Mouse (Mus musculus) urinary bladder, adult 2 months (tissue): Measurements from ENCODE around the gene Svep1. TPM values are rescaled to one million over a fixed set of nuclear protein-coding genes. Genes with fewer than 3 reads are reported as not detected.
A peak's percentile ranks its signal among the peaks of the same experiment; 100 is the strongest.

ENCODE experiments used
- DNase-seq: peaks from one replicate; pipeline ENCODE4 v3.0.0; 2022; ENCODE audit warnings: low spot score
- polyA plus RNA-seq: library from polyadenylated mRNA; depleted of rRNA; stranded (reverse); fragments of >200 nt; gene quantifications from 2 replicates; pipeline ENCODE4 v1.2.3, GENCODE M21; 2012

Svep1 gene
- polyA plus RNA-seq, 1 experiment = 27.4 TPM

DNA sequence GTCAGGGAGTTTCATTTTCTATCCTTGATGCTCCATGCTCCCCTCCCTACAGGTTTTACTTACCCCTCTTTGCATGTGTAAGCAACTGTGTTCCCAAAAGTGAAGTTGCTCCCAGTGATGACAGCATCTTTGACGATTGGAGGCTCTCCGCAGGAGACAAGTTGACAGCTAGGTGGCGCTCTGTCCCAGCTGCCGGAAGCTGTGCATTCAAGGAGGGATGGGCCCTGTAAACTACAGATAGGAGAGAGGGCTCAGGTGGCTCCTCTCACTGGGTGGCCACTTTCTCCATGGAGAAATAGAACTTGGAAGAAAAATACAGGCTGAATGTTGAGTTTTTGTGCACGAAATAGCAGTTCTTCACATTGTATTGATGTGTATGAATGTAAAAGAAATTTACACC lies 124.1 kb downstream of the Svep1 start:
- peak; percentile 48 for DNase-seq

DNA sequence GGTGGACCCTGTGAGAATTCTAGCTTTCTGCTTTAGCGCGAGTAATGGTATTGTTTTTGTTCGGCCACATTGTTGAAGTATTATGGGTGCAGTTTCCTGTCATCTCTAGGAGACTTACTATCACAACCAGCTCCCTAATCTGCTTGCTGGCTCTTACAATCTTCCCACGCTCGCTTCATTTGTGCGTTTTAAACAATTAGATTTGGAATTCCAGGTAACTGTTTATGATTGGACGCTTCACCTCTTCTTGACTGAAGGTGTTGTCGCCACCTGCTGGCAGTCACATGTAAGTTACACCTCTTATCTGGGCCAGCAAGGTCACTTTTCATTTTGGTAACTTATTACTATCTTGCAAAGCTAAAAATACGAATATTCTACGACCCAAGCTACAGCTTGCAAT lies 127.0 kb downstream of the Svep1 start:
- no peak for DNase-seq

DNA sequence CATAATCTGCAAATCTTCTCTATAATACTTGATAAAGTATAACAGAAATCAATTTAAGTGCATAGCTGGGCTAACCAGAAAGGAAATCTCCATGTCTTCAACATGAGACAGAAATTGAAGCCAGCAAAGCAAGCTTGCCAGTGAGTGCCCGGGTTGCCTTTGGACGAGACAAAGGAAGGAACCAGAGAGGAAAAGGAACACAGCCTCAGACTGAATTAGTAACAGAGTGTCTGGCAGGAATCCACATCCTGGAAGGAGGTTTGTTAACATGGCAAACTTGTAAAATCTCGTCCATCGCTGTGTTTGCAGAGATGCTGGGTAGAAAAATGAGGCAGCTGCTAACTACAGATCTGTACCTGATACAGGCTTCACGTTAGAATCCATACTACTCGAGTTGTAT lies 128.7 kb downstream of the Svep1 start:
- no peak for DNase-seq

DNA sequence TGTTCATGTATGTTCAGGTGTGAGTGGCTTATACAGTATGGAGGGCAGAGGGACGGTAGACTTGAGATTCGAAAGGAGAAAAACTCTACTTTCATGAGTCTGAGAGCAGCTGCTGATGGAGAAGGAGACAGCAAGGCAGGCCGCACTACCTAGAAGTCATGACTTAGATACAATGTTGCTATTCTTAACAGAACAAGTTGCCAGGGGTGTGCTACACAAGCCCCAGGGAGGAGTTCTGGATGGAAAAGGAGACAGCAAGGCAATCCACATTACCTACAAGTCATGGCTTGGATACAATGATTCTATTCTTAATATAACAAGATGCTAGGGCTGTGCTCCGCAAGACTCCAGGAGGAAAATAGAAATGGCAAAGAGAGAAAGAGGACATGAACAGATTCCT lies 129.1 kb downstream of the Svep1 start:
- DNase-seq = no peak

DNA sequence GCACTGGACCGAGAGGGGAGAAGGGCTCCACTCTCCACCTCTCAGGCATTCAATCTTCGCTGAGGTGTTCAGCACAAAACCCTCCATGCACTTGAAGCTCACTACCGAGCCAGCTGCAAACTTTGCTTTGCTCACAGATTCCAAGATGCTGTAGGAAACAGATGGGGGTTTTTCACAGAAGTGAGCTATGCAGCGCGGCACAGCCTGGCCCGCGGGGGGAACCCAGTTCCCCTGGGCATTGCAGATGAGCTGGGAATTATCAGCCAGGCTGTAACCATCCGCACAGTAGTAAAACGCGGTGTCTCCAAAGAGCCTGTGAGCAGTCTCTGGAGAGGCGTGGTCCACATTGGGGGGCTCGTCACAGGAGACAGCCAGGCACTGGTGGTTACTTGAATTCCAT lies 133.8 kb downstream of the Svep1 start:
- no peak for DNase-seq

DNA sequence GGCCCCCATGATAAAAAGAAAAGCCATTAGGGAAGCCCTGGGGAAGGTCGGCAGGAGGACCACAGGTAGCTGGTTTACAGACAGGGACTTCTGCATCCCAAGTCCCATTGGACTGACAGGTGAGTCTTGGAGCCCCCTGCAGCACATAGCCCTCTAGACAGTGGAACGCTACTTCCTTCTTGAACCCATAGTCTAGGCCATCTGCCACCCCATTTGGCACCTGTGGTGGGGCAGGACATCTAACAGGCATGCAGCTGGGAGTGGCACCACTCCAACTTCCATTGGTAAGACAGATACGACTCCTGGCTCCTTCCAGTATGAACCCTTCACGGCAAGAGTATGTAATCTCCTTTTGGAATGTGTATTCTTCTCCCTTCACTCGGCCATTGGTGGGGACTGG lies 137.8 kb downstream of the Svep1 start:
- no peak for DNase-seq

DNA sequence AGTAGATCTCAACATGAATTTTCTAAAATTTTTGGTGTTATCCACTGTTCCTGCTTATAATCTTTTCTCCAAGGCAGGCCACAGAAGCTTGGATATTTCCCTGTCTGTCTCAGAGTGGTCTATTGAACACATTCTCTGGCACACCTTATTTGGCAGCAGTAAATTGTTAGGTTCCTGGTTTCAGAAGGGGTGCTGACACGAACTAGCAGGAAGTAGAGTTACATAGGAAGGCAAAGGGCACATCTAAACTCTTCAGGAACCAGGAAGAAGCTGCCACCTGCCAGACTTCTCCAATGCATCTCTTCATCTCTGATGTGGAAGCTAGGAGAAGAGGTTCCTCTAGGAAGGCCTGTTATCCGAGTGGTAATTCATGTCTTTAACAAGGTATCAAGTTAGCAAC lies 141.9 kb downstream of the Svep1 start:
- DNase-seq = no peak

DNA sequence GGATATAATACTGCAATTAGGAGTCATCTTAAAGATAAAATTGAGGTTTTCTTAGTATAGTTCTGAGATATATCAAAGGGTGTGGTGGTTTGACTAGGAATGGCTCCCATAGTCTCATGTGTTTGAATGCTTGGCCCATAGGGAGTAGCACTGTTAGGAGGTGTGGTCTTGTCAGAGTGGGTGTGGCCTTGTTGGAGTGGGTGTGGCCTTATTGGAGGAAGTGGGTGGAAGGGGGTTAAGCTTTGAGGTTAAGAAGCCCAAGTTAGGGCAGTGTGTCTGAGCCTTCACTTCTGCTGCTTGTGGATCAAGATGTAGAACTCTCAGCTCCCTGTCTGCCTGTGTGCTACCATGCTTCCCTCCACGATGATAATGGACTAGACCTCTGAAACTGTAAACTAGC lies 143.7 kb downstream of the Svep1 start:
- DNase-seq = no peak

DNA sequence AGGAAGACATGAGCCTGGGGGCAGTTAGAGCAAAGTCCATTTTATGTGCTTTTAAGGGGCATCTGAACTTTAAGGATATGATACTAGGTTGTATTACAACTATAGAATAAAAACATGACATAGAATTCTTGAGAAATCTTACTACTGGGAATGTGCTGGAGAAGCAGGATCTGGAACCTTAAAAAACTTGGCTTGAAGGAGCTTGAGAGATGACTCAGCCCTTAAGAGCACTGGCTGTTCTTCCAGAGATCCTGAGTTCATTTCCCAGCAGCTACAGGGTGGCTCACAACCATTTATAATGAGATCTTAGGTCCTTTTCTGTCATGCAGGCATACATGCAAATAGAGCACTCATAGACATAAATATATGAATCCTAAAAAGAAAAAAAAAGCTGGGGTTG lies 151.0 kb downstream of the Svep1 start:
- DNase-seq = no peak

DNA sequence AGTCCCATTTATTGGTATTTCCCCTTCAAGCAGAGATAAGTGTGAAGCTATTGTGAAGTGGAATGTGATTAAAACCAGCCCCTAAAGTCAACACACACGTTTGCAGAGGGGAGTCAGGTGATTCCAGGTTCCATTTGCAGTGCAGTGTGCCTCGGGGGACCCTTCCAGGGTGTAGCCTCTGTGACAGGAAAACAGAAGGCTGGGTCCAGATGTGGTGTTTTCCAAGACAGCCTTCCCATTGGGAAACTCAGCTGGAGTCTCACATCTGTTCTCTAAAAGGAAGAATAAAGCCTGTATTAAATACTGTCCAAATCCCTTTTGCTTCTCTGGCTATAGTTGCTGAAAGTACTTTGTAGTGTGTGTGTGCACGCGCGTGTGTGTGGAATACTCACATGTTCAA lies 152.2 kb downstream of the Svep1 start:
- no peak for DNase-seq

DNA sequence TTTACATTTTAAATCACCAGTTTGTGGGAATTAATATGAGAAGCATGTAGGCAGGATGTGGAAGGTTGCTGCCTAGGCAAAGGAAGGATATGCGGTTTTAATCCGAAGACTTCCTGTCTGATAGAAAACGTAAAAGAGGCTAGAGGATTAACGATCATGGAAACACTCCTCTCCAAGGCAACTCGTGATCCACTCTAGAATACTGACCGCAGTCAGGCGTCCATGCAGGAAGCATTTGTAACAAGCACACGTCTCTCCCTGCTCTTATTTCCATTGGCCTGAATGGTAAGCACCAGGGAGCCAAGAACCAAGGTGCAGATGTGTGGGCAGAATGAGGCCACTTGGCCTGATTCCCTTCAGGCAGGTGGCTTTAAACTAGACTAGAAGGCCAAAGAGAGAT lies 155.9 kb downstream of the Svep1 start:
- DNase-seq = no peak

DNA sequence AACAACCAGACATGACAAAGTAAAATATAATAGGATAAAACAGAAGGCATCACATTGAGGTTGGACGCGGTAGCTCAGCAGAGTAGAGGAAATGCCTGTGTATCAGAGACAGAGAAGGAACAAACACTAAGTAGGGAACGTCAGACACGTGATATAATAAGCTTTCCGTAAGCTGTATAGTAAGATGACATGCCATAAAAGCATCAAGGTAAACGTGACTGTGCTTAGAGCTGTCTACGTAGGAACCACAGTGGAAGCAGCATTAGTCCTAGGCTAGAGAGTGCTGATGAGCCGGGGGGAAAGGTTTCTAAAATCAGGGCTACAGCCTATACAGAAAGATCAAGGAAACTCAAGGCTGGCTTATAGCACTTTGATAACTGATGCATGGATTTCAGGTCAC lies 156.4 kb downstream of the Svep1 start:
- no peak for DNase-seq

DNA sequence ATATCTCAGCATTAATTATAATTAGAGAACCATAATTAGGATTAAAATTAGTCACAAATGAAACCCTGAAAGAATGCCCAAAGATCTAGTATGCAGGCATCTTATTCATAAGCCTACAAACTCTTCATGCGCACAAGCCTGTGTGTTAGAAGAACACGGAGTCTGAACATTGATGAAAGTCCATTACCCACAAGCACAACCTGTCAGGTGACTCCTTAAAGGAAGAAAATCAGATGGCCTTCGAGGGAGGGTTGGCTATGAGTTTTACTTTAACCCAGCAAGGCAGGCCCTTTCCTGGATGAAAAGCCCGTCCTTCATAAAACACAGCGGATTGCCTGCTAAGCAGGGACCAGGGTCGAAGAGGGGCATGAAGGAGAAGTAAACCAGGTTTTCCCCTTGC lies 161.8 kb downstream of the Svep1 start:
- DNase-seq = no peak

DNA sequence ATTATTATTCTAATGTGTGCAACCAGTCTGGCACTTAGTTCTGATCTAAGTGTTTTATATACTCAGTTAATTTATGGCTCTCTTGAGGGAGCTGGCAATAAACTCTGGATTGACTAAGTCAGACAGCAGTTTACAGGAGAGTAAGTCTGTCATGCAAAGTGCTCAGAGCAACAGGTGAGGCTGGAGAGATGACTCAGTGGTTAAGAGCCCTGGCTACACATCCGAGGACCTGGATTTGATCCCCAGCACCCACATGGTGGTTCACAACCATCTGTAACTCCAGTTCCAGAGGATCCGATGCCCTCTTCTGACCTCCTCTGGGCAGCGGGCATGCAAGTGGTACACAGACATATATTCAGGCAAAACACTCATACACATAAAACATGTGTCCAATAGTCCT lies 162.3 kb downstream of the Svep1 start:
- no peak for DNase-seq

DNA sequence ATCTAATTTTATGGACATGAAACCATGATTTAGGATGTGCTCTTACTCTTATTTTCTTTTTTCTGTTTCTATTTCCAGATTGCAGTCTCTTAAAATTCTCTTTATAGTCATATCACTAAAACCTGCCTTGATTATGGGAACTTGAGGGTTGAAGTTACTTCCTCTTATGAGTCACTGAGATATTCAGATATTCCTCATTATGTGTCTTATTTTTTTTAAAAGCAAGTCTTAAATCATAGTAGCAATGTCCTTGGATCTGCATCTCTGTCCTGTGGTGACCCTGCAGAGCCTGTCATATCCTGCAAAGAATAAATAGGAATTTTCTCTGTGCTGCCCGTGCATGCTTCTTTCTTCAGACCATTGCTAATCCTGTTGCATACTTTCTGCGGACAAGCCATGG lies 166.6 kb downstream of the Svep1 start:
- DNase-seq = no peak

DNA sequence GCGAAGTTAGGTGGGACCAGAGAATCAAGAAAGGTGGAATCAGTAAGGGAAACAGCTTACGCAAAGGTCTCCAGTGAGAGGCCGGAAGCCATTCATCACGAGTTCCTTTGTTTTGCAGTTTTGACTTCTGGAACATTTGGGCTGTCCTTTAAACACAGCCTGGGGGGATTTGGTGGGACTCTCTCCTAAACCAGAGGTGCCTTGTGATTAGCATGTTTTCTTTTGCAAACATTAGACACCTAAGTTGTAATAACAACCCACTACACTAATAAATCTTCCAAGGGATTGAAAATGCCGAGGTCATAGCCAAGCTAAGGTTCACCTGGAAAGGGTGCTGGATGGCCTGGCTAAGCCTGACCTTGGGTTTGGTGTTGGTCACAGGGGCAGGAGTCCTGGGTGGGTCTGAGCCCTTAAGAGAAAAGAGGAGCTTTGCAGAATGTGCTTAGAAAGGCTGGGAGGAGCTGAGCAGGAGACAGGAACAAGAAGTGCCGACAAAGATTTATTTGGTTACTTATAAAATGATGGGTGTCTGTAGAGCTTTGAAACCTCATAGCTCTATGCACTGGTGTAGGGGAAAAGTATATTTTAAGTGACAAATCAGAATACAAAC lies 169.5 kb downstream of the Svep1 start:
- no peak for DNase-seq

DNA sequence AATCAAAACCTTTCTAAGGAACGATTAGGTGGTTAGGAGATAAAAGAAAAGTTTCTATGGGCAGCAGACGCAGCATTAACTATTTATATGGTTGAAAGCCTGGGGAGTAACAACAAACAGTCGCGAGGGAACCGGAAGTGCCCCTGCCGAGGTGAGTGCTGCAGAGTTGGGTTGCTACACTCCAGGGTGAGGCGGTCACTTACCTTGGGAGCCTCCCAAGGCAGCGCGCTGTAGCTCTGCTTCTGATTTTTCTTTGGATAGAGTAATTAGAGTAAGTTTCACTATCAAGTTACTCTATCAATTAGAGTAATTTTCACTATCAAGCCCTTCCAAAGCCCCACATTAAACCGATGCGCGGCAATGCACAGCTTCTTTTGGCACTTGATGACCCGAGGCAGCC lies 172.0 kb downstream of the Svep1 start:
- DNase-seq = no peak

DNA sequence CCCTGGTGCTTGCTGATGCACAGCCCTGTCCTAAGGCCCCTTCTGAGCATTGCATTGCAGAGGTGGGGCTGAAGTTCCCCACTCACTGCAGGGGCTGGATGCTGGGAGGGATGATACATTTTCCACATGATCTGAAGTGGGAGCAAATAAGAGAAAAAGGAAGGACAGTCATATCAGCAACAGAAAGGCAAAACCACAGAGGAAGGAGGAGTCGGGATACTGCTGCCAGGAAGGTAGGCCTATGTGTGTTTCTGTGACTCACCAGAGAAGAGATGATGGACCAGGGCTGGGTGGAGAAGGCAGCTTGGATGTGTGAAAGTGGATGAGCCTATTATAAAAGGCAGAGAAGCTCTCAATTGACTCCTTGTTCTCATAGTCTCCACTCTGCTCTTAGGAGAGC lies 173.9 kb downstream of the Svep1 start:
- no peak for DNase-seq

DNA sequence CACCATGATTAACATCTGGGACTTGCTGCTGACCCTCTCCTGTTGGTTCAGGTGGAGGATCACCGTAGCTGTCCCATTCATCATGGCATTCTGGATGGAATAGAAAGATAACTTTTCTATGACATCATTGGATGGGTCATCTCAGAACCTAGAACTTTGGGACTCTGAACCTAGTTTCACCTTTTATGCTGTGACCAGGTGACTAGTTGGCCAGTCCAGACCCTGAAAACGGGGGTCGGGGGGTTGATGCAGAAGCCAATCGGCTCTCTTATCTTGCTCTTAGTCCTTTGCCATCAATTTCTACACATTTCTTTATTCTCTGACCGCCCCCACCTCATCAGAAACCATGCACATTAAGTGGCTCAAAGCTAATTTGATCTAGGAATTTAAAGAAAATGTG lies 197.6 kb downstream of the Svep1 start, which contains the start of gene Txndc8:
Txndc8 (minus strand) TSS at position 101 of the 400 bp plus-strand sequence.
- no peak for DNase-seq

DNA sequence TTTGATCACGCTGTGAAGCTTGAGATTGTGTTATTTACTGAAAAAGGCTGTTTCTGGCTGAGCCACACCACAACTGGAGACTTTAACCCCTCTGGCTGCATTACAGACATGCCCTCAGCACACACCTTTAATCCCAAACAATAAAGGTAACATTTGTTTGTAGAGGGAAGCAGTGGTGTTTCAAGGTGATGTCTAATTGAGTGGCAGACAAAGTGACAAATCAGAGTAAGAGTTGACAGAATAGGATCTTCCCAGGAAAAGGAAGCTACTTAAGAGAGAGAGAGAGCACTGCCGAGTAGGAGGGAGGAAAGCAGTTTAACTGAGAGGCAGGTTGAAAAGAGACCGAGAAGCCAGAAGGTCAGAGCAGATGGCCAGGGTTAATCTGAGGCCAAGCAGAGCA lies 203.2 kb downstream of the Svep1 start:
- DNase-seq = no peak
